Mouse (Mus musculus) stomach, postnatal 0 days (tissue): ENCODE measurements at regions not wholly inside any gene's neighbourhood (a gene's known extent, or its start where the extent isn't known, plus 50 kb on each side); places are given as distances from the start of the nearest gene placed in this dataset.

Source experiments
- CTCF ChIP-seq: IDR thresholded peaks from 2 replicates; pipeline ENCODE4 v1.5.1; 2016; ENCODE audit warnings: antibody characterized with exemption, low read depth, mild to moderate bottlenecking, moderate library complexity
- EP300 ChIP-seq: optimal IDR thresholded peaks from 2 replicates; pipeline ENCODE3; 2016; ENCODE audit warnings: antibody characterized with exemption

DNA sequence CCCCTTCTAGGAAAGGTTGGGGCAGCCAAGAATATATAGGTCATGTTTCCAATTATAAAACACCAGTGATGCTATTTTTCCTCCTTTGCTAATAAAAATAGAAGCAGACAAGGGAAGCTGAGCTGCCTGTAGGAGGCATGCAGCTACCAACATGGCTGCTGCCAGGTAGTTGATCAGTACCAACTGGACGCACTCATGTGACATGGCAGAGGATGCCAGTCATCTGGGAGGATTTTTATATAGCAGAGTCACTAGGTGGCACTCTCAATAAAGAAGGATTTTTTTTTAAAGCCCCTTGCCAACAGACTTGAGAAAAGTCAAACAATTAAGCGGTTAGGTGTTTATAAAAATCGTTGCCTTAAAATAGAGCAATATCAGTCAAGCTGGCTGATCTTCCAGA, 273.5 kb downstream of the Mex3b start:
- peak; percentile 19 for TF ChIP-seq CTCF
- no peak for TF ChIP-seq EP300
